Mouse (Mus musculus): ENCODE results near the gene Bicdl2.

DNA sequence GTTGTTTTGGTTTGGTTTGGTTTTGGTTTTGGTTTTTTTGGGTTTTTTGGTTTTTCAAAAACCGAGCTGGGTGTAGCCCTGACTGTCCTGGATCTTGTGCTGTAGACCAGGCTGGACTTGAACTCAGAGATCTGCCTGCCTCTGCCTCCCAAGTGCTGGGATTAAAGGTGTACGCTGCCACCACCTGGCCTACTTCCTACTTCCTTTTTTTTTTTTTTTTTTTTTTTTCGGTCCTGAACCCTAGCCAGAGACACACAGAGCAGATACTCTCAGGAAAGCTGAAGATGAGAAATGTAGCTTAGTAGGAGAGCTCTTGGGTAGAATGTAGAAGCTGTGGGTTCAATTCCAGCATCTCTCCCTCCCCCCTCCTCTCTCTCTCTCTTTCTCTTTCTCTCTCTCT lies 1.9 kb upstream of the Bicdl2 start:
- TF ChIP-seq CTCF (IDR thresholded peaks at IDR 0.05 in 2 of 3, conservative IDR thresholded peaks at IDR 0.05 in 1 of 3; ENCODE audit: control insufficient read depth in 1 of 3, insufficient read depth in 1 of 3, low read depth in 2 of 3, low read length in 3 of 3, poor library complexity in 1 of 3, severe bottlenecking in 1 of 3) (no peak), MAX (IDR thresholded peaks at IDR 0.05; ENCODE audit: low read length) (no peak), HCFC1 (IDR thresholded peaks at IDR 0.05; ENCODE audit: low read depth, low read length) (no peak), EP300 (IDR thresholded peaks at IDR 0.05; ENCODE audit: low read depth in 1 of 2, low read length in 2 of 2) (no peak), POLR2A (IDR thresholded peaks at IDR 0.05; ENCODE audit: control insufficient read depth in 1 of 2, insufficient read depth in 1 of 2, low read depth in 1 of 2, low read length in 2 of 2, poor library complexity in 1 of 2) (no peak), CHD2 (IDR thresholded peaks at IDR 0.05; ENCODE audit: low read length) (no peak), USF1 (IDR thresholded peaks at IDR 0.05; ENCODE audit: low read depth, low read length) (no peak), RCOR1 (IDR thresholded peaks at IDR 0.05; ENCODE audit: low read depth, low read length) (no peak)
